Mouse (Mus musculus) skeletal muscle tissue, adult 2 months (tissue): Measurements from ENCODE around the gene Usp2.

Source experiments
- DNase-seq: peaks from one replicate; pipeline ENCODE4 v3.0.0-alpha.2; 2012; ENCODE audit warnings: low read depth, low spot score

The Usp2 gene

DNA sequence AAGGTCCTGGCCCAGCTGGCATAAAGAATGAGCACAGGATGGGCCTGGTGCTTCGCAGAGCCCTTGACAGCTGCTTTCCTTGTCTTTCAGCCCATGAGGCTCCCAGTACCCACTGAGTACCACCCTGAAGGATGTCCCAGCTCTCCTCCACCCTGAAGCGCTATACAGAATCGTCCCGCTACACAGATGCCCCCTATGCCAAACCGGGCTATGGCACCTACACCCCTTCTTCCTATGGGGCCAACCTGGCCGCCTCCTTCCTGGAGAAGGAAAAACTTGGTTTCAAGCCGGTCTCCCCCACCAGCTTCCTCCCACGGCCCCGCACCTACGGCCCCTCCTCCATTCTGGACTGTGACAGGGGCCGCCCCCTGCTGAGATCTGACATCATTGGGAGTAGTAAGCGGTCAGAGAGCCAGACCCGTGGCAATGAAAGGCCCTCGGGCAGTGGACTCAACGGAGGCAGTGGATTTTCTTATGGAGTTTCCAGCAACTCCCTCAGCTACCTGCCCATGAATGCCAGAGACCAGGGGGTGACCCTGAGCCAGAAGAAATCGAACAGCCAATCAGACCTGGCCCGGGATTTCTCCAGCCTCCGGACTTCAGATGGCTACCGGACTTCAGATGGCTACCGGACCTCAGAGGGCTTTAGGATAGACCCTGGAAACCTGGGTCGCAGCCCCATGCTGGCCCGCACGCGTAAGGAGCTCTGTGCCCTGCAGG is 8.6 kb downstream of the Usp2 start:
- DNase-seq = peak; percentile 13

GRCm38 (mm10) chr9:44075996-44076763 is 9.4 kb downstream of the Usp2 start:
- DNase-seq = peak; percentile 10

DNA sequence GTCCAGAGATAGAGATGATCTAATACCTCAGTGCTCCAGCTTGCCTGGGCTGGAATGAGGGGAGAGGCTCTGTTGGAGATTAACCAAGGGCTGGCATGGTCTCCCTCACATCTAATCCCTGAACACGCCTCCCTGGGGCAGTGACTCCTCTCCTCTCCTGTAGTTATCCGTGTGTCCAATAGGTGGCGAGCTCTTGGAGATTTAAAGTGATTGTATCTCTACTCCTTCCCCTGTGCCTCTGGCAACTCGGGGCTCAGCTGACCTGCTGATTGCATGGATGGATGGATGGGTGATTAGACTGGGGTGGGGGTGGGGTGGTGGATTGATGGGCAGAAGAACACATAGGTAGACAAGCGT is 9.9 kb downstream of the Usp2 start:
- peak; percentile 93 for DNase-seq

- DNase-seq = peak; percentile 44
Observed at GRCm38 (mm10) chr9:44077266-44077910, 10.6 kb downstream of the Usp2 start.

- peak; percentile 72 for DNase-seq
Observed at GRCm38 (mm10) chr9:44078136-44078797, 11.4 kb downstream of the Usp2 start.

DNA sequence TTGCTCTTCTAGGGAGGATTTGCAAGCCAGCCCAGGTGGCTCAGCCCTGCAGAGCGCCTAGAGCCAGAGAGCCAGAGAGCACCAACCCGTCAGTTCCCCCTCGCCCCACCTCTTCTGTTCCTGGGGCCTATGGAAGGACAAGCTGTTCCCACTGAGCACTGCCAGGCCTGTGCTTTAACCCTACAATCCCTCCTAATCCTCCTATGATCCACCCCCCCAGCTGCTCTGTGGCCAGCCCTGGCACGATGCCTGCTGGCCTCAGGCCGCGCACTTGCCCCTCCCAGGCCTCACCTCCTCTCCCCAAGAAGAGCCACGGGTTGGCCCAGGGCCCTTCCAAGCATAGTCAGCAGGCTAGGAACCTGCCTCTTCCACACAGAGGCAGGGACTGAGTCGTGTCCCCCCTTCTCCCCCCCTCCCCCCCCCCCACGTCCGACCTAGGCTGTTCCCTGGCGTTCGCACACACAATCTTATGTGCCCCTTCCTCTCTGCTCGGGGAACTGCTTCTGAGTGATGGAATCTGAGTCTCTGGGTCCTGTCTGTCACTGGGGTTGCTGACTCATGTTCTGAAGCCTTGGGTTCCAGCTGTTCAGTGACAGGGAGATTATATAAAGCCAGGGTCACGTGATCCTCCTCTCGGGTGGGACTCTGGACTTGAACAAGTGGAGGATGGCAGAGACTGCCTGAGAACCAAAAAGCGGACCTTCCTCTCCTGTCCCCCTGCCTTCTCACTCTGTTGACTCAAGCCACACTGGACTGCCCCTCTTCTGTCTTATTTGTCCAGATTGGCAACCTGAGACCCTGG is 12.3 kb downstream of the Usp2 start:
- DNase-seq = peak; percentile 99

DNA sequence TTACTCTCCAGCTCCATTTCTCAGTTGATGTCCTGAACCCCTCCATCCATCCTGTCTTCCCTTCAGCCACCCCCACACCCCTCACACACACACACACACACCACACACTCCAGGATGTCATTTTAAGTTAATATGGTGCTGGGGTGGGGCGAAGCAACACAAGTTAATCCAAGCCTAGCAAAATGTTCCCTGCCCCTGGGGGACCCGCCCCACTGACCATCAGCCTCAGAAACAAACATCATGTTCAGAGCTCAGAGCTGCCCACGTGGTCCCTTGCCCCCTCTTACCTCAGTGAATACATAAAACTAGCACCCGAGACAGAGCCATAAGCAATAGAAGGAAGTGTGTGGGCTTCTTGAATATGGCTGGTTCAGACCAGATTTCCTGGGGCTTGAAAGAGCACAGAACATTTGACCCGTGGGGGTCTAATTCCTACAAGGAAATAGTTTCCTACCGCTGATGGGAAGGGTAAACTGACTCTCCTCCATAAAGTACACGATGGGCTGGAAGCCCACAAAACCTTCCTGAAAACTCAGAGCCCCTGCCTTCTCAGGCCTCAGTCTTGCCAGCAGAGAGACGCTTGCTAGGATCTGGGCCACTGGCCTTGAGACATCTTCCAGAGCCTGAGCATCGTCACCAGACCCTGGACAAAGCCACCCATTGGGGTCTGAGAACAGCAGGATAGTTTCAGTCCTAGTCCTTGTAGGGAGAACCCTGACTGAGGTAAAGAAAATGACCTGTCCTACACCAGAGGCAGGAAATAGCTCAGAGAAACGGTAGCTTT is 13.4 kb downstream of the Usp2 start:
- peak; percentile 8 for DNase-seq

GRCm38 (mm10) chr9:44080953-44081352 is 14.1 kb downstream of the Usp2 start:
- DNase-seq = no peak

- DNase-seq = no peak
Observed at GRCm38 (mm10) chr9:44081581-44081980, 14.8 kb downstream of the Usp2 start.

DNA sequence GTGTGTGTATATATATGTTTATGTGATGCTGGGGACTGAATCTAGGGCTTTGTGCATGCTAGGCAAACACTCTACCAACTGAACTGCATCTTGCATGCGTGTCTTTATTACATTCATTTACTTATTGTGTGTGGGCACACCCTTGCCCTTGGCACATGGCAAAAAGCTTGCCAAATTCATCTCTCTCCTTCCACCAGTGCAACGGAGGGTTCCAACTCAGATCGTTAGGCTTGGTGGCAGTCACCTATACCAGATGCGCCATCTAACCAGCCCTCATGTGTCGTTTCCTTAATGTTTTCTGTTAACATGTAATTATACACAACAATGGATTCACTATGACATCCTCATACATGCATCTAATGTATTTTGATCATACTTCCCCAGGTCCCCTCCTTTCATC is 15.4 kb downstream of the Usp2 start:
- no peak for DNase-seq

- peak; percentile 86 for DNase-seq
Observed at GRCm38 (mm10) chr9:44083392-44084121, 16.7 kb downstream of the Usp2 start.

- no peak for DNase-seq
Observed at GRCm38 (mm10) chr9:44084236-44084635, 17.4 kb downstream of the Usp2 start.

DNA sequence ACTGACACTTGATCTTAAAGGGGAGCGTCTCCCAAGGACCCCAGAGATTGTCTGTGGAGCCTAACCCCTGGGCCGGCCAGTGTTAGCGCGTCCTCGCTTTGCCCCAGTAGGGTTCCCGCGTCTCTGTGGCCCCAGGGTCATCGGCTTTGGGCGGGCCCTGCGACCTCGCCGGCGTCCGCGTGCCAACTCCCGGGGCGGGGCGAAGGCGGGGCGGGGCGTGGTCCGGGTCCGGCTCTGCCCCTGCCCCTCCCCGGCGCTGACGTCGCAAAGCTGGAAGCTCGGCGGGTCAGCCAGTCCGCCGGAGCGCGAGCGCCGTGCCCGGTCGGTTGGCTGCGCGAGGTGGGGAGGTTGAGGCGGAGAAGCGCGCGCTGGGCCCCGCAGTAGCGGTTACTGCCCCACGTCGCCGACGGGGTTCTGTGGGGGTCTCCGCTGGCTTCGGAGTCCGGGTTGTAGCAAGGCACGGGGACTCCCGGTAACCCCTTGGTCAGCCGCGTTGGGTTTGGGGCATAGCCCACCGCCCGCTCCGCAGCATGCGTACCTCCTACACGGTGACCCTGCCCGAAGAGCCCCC is 17.9 kb downstream of the Usp2 start:
- DNase-seq = peak; percentile 91

DNA sequence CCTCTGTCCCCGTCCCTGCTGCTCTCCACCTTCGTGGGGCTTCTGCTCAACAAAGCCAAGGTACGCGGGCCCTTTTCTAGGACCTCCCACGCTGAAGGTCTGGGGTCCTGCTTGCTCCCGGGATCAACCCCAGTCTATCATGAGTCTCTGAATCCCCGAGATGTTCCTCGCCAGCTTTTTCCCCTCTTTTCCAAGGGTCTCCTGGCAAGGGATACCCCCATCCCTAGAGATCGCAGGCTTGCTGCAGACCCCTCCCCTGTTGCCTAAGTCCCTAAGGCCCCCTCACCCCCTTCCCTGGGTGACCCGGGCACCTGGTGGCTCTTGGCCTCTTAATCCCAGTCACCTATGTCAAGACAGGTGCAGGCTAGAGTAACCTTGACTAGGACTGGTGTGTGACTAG is 18.5 kb downstream of the Usp2 start:
- no peak for DNase-seq

GRCm38 (mm10) chr9:44085741-44086665 is 19.2 kb downstream of the Usp2 start:
- peak; percentile 92 for DNase-seq

DNA sequence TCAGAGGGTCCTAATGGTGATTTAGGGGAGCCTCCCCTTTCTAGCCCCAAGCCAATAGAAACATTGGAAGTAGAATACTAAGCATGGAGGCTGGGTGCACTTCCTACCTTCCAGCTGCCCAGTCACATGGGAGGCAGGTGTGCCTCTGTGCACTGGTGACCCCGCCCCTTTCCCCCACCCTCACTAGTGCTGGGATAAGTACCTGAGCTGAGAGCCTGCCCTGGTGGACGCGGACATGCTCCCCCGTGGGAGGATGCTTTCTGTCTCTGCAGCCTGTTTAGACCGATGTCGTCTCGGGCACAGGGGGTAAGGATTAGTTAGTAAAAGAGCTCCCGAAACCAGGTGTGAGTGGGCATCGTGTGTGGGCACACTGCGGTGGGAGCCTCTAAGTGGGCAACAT is 20.1 kb downstream of the Usp2 start:
- peak; percentile 81 for DNase-seq

DNA sequence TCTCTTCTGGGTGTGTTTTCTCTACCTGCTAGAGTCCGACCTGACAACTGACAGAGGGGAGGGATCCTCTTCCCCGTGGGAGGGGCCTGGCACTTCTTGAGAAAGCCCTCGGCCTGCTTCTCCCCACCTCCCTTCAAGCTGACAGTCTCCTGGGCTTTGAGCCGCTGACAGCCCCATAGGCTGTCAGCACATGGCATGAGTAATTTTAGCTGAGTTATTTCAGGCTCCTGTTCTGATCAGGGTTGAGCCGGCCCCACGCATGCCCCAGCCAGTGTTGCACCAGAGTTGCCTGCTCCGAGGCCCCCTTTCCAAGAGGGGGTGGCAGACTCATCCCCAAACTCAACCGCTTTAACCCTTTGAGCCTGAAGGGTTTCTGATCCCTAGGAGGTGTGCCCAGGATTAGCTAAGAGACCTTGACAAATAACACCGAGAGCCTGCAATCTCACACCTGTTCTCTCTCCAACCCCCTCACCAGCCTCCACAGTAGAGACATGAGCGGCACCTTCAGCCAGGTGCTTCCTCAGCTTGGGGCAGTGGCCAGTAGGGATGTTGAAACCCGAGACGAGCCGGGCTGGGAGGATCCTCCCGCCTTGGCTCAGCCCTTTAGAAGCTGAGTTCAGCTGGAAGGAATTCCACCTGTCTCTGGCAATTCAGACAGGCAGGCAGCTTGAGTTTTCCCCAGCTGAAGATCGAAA is 21.1 kb downstream of the Usp2 start:
- DNase-seq = peak; percentile 92
